Mouse (Mus musculus) forelimb bud, embryonic 11.5 days (tissue): ENCODE results near the gene Gm20388.

Source experiments
- DNase-seq: peaks from one replicate; pipeline ENCODE4 v3.0.0-alpha.2; 2012; ENCODE audit warnings: low read depth, low spot score

The Gm20388 gene

GRCm38 (mm10) chr8:120671775-120672174 lies 761.1 kb downstream of the Gm20388 start:
- no peak for DNase-seq

- no peak for DNase-seq
Observed at GRCm38 (mm10) chr8:120672626-120673229, 762.1 kb downstream of the Gm20388 start.

GRCm38 (mm10) chr8:120673298-120673697 lies 762.7 kb downstream of the Gm20388 start:
- no peak for DNase-seq

- no peak for DNase-seq
Observed at GRCm38 (mm10) chr8:120675718-120676117, 765.1 kb downstream of the Gm20388 start.

- peak; percentile 78 for DNase-seq
Observed at GRCm38 (mm10) chr8:120678447-120678846, 767.8 kb downstream of the Gm20388 start.

- DNase-seq, result no peak
Observed at GRCm38 (mm10) chr8:120679629-120680387, 769.2 kb downstream of the Gm20388 start.

- peak; percentile 30 for DNase-seq
Observed at GRCm38 (mm10) chr8:120680405-120680804, 769.8 kb downstream of the Gm20388 start.

GRCm38 (mm10) chr8:120681113-120681512 lies 770.5 kb downstream of the Gm20388 start:
- DNase-seq, result no peak

- DNase-seq, result peak; percentile 69
Observed at GRCm38 (mm10) chr8:120683602-120684001, 773.0 kb downstream of the Gm20388 start.

- DNase-seq, result no peak
Observed at GRCm38 (mm10) chr8:120684082-120684481, 773.4 kb downstream of the Gm20388 start.

- no peak for DNase-seq
Observed at GRCm38 (mm10) chr8:120685097-120685496, 774.5 kb downstream of the Gm20388 start.

- DNase-seq, result no peak
Observed at GRCm38 (mm10) chr8:120685591-120685990, 775.0 kb downstream of the Gm20388 start.

GRCm38 (mm10) chr8:120686051-120686450 lies 775.4 kb downstream of the Gm20388 start:
- DNase-seq, result no peak

GRCm38 (mm10) chr8:120686576-120686975 lies 775.9 kb downstream of the Gm20388 start:
- DNase-seq, result no peak

GRCm38 (mm10) chr8:120687786-120688185 lies 777.1 kb downstream of the Gm20388 start:
- DNase-seq, result no peak

- DNase-seq, result no peak
Observed at GRCm38 (mm10) chr8:120688511-120688910, 777.9 kb downstream of the Gm20388 start.

- no peak for DNase-seq
Observed at GRCm38 (mm10) chr8:120692934-120693333, 782.3 kb downstream of the Gm20388 start.

- peak; percentile 20 for DNase-seq
Observed at GRCm38 (mm10) chr8:120693861-120694493, 783.3 kb downstream of the Gm20388 start.

GRCm38 (mm10) chr8:120696401-120697153 lies 785.9 kb downstream of the Gm20388 start:
- DNase-seq, result no peak

- DNase-seq, result no peak
Observed at GRCm38 (mm10) chr8:120697154-120697978, 786.7 kb downstream of the Gm20388 start.

- DNase-seq, result no peak
Observed at GRCm38 (mm10) chr8:120697979-120698272, 787.3 kb downstream of the Gm20388 start.
